Mouse (Mus musculus) testis, adult 2 months (tissue): ENCODE data around the gene Sh2d5. TPM values are rescaled to one million over a fixed set of nuclear protein-coding genes. Genes with fewer than 3 reads are reported as not detected.

ENCODE experiments used
- H3K27ac ChIP-seq: fragments of 200-500 bp; 2 replicates; pipeline ENCODE4 v1.5.1; 2012; ENCODE audit warnings: low read depth, low read length; ENCODE audit not compliant: control insufficient read depth, insufficient read depth
- H3K27me3 ChIP-seq: fragments of 200-500 bp; 2 replicates; pipeline ENCODE4 v1.6.1; 2012; ENCODE audit warnings: mild to moderate bottlenecking, low read length, moderate library complexity; ENCODE audit not compliant: control insufficient read depth, insufficient read depth
- H3K36me3 ChIP-seq: fragments of 200-500 bp; 2 replicates; pipeline ENCODE4 v1.6.1; 2012; ENCODE audit warnings: mild to moderate bottlenecking, low read length; ENCODE audit not compliant: control insufficient read depth, insufficient read depth
- H3K4me1 ChIP-seq: fragments of 200-500 bp; 2 replicates; pipeline ENCODE4 v1.6.1; 2012; ENCODE audit warnings: low read length; ENCODE audit not compliant: control insufficient read depth, insufficient read depth
- H3K4me3 ChIP-seq: fragments of 200-500 bp; 2 replicates; pipeline ENCODE4 v1.5.1; 2012; ENCODE audit warnings: low read depth, mild to moderate bottlenecking, low read length, moderate library complexity, mixed read lengths; ENCODE audit not compliant: control insufficient read depth
- CTCF ChIP-seq: fragments of 200-500 bp; IDR thresholded peaks from 2 replicates; pipeline ENCODE4 v1.5.1; 2012; ENCODE audit warnings: low read depth, mild to moderate bottlenecking, inconsistent platforms, low read length, moderate library complexity; ENCODE audit not compliant: control insufficient read depth, insufficient read depth, insufficient replicate concordance
- POLR2A ChIP-seq: fragments of 200-500 bp; IDR thresholded peaks from 2 replicates; pipeline ENCODE4 v1.6.1; 2012; ENCODE audit warnings: low read depth, mild to moderate bottlenecking, inconsistent platforms, low read length, moderate library complexity; ENCODE audit not compliant: control insufficient read depth
- polyA plus RNA-seq: library from polyadenylated mRNA; depleted of rRNA; stranded (reverse); fragments of >200 nt; gene quantifications from 2 replicates; pipeline ENCODE4 v1.2.3, GENCODE M21; 2012

Sh2d5 gene
- polyA plus RNA-seq, 1 experiment: 1.1 TPM

DNA sequence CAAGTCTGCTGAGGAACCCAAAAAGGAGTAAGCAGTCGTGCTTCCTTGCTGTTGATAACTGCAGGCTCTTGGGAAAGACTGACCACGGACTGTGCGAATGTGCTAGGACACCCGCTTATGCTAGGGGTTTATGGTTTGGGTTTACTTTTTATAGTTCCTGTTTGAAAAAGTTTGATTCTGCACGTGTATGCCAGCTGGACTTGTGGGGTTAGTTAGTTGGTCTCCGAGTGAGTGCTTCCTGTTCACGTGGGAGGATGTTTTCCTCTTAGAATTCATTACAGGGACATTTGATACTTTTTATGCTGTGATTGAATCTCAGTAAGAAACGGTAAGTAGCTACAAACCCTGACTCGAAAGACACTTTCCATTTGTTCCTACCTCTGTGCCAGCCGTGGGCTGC is 26.6 kb upstream of the Sh2d5 start:
- no peak for TF ChIP-seq POLR2A
- no peak for TF ChIP-seq CTCF
- peaks cover 4% of the 10 kb centered on the region for H3K36me3 ChIP-seq

DNA sequence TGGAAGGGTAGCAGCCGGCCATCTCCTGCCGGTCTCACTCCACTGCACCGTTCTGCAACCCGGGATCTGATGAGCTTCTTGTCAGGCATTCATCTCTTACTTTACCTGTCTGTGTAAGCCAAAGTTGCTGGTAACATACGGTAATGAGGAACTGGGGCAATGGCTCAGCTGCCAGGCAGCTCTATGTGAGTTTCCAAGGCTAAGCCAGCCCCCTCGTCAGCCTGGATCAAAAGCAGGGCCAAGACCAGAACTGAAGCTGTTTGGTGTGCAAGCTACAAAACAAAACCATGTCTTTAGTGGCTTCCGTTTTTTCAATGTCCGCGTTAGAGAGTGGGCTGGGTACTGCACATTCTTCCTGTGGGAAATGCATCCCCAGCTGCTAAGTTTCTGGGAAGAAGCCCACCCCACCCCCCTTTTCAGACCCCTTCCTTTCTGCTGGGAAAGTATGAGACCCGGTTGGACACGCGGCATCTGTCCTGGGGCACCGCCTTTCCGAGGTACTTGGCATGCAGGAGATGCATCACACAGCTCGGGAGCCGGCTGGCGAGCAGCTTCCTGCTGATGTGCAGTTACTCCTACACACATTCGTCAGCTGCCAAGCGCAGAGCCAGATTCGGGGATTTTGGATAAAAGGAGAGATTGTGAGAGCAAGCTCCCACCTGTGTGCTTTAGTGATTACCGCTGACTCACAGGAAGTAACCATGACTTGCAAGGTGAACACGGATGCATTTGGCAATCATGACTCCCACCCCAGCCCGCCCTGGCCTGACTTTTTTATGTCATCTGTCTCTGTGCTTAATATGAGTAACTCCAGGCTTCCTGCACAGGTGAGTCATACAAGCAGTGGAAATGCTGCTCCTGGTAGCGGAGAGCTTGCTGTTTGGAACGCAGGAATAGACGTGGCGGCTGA is 3.2 kb upstream of the Sh2d5 start:
- H3K27me3 ChIP-seq: no peaks in the 10 kb centered on the region
- TF ChIP-seq CTCF (no peak), POLR2A (no peak)

More for the DNA sequence above, 26.6 kb upstream of the Sh2d5 start:
- Histone ChIP-seq H3K4me3 (no peak overlapping the region), H3K4me1 (peaks cover 2% of the 10 kb centered on the region), H3K27ac (no peak overlapping the region), H3K27me3 (no peaks in the 10 kb centered on the region)

DNA sequence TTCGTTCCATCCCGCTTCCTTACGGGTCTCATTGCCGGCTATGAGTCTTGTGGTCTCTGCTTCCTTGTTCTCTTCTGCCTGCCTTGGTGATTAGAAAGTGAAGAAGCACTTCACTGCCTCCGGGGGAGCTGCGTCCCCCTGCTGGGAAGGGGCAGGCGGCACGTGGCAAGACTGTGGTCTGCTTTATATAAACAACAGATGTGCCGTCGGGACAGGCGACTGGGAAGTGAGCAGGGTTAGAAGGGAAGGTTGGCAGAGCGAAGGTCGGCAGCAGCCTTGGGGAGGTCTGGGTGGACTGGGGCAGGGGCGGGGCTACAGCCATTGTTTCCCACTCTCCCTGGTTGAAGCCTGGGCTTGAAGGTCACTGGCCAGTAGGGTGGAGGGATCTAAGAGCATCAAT is 1.6 kb downstream of the Sh2d5 start:
- TF ChIP-seq CTCF (no peak), POLR2A (no peak)
- Histone ChIP-seq H3K36me3 (peaks cover 1% of the 10 kb centered on the region; the same call in 1 of the 2 replicates), H3K4me1 (peaks cover 28% of the 10 kb centered on the region), H3K27ac (no peak overlapping the region), H3K4me3 (no peak overlapping the region; the same call in 1 of the 2 replicates), H3K27me3 (no peaks in the 10 kb centered on the region)

More for the DNA sequence above, 3.2 kb upstream of the Sh2d5 start:
- H3K36me3 ChIP-seq: peaks cover 2% of the 10 kb centered on the region; the same call in 1 of the 2 replicates
- H3K4me1 ChIP-seq: peaks cover 24% of the 10 kb centered on the region
- no peak overlapping the region for H3K4me3 ChIP-seq
- no peak overlapping the region for H3K27ac ChIP-seq

DNA sequence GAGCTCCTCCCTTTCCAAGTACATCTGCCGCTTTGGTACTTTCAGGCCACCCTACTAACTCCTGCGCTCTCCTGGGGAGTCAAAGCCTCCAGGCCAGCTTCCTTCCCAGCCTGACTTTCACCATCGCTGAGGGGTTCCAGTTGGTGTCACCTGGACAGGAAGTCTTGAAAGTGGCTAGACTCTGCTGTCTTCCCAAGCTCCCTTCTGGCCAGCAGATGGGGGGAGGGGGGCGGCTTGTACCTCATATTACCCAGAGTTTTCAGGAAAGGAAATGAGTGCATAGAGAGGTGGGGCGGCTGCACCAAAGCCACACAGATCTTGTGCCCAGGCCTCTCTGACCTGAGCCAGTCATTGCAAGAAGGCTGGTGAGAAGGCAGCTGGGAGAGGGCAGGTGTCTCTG is 2.0 kb downstream of the Sh2d5 start:
- Histone ChIP-seq H3K4me3 (no peak overlapping the region), H3K4me1 (peaks cover 28% of the 10 kb centered on the region), H3K27me3 (no peaks in the 10 kb centered on the region), H3K27ac (no peak overlapping the region), H3K36me3 (no peaks in the 10 kb centered on the region)
- TF ChIP-seq CTCF: no peak
- no peak for TF ChIP-seq POLR2A

DNA sequence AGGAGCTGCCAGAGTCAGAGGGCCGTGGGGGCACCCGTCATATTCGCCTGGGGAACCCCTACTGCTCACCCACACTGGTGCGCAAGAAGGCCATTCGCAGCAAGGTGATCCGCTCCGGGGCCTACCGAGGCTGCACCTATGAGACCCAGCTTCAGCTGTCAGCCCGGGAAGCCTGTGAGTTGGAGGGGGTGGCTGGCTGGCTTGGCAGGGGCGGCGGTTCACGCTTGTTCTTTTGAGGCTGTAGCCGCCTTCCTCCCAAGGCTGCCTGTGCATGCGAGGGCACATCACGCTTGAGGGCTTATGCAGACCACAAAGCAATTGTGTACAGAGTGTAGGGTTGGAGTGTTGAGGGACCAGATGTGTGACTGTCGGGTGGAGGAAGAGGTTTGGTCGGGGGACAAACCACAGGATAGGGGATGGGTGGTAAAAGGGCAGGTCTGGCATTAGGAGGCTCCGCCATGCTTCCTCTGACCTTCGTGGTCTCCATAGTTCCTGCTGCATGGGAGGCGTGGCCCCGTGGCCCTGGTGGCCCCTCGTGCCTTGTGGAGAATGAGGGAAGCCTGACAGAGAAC is 7.0 kb downstream of the Sh2d5 start:
- Histone ChIP-seq H3K4me3 (no peak overlapping the region), H3K27me3 (no peaks in the 10 kb centered on the region), H3K27ac (no peak overlapping the region), H3K4me1 (peaks cover 7% of the 10 kb centered on the region), H3K36me3 (no peaks in the 10 kb centered on the region)
- TF ChIP-seq CTCF (no peak), POLR2A (no peak)

DNA sequence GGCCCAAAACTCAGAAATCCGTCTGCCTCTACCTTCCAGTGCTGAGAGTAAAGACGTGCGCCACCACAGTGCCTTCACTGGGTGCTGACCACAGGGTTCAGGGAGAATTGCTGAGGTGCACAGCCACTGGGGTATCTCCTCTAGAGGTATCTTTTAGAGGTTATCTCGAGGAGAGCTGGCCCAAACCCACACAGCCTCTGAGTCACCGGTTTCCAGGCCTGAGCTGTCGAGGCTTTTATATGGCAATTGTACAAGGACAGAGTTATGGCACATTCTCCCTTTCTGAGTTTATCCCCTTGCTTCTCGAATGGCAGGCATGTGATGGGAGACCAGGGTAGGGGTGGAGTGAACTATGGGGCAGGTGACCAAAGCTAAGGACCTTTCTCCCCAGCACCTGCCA is 8.5 kb downstream of the Sh2d5 start:
- no peak overlapping the region for H3K27ac ChIP-seq
- H3K4me1 ChIP-seq: peaks cover 9% of the 10 kb centered on the region
- no peak for TF ChIP-seq POLR2A
- no peaks in the 10 kb centered on the region for H3K27me3 ChIP-seq
- H3K4me3 ChIP-seq: no peak overlapping the region
- no peaks in the 10 kb centered on the region for H3K36me3 ChIP-seq

- H3K27me3 ChIP-seq: no peaks in the 10 kb centered on the region
- H3K4me3 ChIP-seq: no peak overlapping the region
- H3K27ac ChIP-seq: no peak overlapping the region
- TF ChIP-seq CTCF: no peak
- no peak for TF ChIP-seq POLR2A
- H3K4me1 ChIP-seq: peaks cover 9% of the 10 kb centered on the region
- no peaks in the 10 kb centered on the region for H3K36me3 ChIP-seq
These were observed 9.3 kb downstream of the Sh2d5 start for GRCm38 (mm10) chr4:138259482-138259881.
